Mouse (Mus musculus): Measurements from ENCODE around the gene Csrp3.

DNA sequence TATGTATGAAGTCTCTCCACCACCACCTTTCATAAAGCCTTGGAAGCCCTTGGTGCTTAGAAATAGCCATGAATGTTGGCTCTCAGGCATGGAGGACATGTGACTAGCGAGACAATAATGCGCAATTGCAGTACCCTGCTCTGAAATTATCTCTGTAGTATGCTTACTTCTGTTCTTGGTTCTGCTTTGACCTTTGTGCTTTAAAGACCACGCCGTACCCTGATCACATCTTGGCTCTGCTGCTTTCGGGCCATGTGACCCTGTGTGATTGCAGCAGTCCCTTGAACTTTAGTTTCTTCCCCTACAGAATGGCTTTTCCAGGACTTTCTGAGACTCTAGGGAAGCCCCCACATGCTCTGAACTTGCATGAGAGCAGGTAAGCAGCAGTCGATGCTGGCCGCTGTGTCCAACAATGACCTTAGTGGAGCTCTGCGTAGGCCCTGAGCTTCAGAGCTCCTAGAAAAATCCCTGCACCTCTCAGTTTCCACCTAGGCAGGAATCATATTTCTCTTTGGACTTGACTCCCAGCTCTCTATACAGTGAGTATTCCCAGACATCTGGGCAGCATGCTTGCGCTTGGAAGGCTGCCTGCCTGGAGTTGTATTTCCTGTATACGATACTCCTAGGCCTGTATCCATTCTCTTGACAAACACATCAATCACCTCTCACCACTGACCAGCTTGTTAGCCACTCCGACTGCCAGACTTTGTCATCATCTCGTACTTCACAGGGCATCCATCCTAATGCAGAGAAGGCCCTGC, 2.4 kb downstream of the Csrp3 start:
- no peak for TF ChIP-seq CTCF (IDR thresholded peaks at IDR 0.05; ENCODE audit: low read depth)
- no peak for TF ChIP-seq EP300 (IDR thresholded peaks at IDR 0.05; ENCODE audit: low read depth)

All from liver, embryonic 14.5 days (tissue).